Mouse (Mus musculus) layer of hippocampus, adult 8-10 months (tissue): Measurements from ENCODE around the gene Pitx3. TPM values are rescaled to one million over a fixed set of nuclear protein-coding genes. Genes with fewer than 3 reads are reported as not detected.
"Not testable (repeated sequence)": the region's sequence is repeated elsewhere in the genome, so short reads cannot be mapped to it uniquely, and the experiment has no call there.

Experiments
- DNase-seq, 2 experiments: peaks; one replicate each; pipeline ENCODE4 v3.0.0; 2022; ENCODE audit warnings: low spot score in 2 of 2
- total RNA-seq, 4 experiments: library from RNA; stranded (reverse); gene quantifications; 2 replicates each; pipeline ENCODE4 v1.2.4; 2022

Gene Pitx3
- not detected for total RNA-seq

GRCm38 (mm10) chr19:46147511-46148371, at the start of gene Pitx3:
Pitx3 (minus strand) TSS chr19:46148326.
- DNase-seq = no peak

GRCm38 (mm10) chr19:46187203-46187602, 39.1 kb upstream of the Pitx3 start:
- no peak for DNase-seq

- DNase-seq = peak; percentile 9 to 14
These were observed 38.5 kb upstream of the Pitx3 start for GRCm38 (mm10) chr19:46186611-46187010.

DNA sequence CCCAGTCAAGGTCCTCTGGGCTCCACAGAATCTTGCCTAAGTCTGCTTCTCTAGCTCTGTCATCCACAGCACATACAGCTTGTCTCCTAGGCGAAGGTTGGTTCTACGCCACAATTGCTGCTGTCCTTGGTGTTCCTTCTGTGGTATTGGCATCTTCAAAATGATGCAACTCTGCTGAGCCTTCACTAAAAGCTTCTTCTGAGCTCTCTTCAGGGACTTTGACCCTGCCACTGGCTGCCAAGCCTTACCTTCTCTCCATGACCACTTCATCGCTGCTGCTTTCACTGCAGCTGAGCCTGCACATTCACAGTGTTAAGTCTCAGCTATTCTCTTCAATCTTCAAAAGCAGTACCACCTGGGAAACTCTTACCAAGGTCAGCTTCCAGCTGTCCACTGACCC, 34.1 kb upstream of the Pitx3 start:
- no peak for DNase-seq

DNA sequence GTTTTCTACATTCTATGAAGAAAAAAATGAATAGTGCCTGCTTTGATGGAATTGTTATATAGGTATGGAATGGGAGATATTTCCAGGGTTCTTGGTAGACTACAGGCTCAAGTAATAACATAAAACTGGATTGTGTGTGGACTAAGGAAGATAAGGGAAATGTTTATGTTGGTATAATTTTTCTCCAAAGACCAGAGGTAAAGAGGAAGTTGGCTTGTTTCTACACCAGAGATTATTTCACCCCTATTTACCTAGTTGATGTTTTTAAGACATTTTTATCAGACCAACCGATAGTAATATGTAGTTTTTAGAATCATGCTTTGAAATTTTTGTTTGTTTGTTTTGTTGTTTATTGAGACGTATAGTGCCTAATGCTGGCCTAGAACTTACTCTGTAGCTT, 32.1 kb upstream of the Pitx3 start:
- DNase-seq = no peak

- no peak for DNase-seq
These were observed 28.9 kb upstream of the Pitx3 start for GRCm38 (mm10) chr19:46177046-46177445.

DNA sequence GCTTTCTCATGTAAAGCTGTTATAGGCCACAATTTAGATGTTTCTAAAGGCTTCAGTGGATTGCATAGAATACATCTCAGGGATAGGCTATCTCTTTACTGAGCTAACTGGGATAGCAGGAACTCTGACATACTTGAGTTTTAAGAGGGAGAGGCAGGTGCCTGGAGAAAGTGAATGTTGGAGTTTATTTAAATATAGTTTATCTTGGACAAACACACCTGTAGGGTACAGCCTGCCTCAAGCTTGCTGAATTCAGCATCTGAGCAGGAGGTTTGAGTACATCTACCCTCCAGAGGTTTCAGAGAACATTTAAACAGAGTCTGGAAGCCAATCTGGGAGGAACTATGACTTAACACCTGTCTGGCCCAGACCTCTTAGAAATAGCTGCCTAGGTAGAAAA, 27.0 kb upstream of the Pitx3 start:
- no peak for DNase-seq

DNA sequence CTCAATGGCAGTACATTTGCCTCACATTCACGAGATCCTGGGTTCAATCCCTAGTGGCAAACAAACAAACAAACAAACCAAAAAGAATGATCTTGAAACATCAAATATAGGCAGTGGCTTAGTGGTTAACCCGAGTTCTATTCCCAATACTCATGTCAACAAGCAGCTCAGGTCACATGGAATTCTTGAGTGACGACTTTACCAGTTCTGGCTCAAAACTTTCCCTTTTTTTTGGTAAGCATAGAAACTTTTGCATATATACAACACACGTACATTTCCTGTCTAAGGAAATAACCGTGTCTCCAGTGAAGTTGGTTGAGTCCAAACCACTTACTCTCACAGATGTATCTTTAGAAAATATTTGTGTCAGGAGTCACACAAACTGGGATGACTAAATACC, 24.4 kb upstream of the Pitx3 start:
- DNase-seq = no peak

- no peak for DNase-seq
These were observed 21.8 kb upstream of the Pitx3 start for GRCm38 (mm10) chr19:46169913-46170312.

DNA sequence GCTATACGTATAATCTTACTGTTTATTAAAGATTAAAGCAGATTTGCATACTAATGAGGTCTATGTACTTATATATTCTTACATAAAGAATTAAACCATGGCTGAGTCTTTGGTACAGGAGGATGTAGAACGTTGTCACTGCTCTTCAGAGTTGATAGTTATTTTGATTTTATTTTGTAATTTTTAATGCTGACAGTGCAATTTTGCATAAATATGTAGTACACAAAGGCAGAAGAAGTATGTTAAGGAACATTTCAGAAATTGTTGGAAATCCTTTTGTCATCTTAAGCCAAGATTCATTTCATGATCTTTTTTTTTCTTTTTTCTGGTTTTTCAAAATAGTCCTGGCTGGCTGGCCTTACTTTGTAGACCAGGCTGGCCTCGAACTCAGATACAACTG, 21.3 kb upstream of the Pitx3 start:
- DNase-seq = no peak

GRCm38 (mm10) chr19:46167169-46167568, 19.0 kb upstream of the Pitx3 start:
- DNase-seq = not testable (repeated sequence)

GRCm38 (mm10) chr19:46165950-46166349, 17.8 kb upstream of the Pitx3 start:
- no peak for DNase-seq

- DNase-seq = peak; percentile 97 to 99
These were observed 4.1 kb upstream of the Pitx3 start, which contains the start of gene Gbf1 for GRCm38 (mm10) chr19:46152127-46152803. Gbf1 (plus strand) TSS chr19:46152509.

GRCm38 (mm10) chr19:46149091-46149490, 965 bp upstream of the Pitx3 start:
- DNase-seq = no peak

DNA sequence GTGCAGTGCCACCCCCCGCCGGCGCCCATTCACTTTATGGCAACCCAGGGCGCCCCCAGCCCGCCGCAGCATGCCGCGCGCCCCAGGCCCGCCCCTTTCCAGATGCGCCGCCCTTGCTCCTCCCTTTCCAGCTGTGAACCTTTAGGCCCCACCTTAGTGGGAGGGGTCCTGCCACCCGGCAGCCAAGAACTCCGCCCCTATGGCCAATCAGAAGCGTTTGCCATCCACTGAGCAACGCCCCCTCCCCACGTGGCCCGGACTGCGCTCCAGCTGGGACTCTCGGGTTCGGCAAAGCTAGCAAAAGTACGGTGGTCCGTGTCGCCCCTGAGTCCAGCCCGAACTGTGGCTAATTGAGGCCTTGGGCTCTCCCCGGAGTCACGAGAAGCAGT, 240 bp upstream of the Pitx3 start:
- DNase-seq = no peak

DNA sequence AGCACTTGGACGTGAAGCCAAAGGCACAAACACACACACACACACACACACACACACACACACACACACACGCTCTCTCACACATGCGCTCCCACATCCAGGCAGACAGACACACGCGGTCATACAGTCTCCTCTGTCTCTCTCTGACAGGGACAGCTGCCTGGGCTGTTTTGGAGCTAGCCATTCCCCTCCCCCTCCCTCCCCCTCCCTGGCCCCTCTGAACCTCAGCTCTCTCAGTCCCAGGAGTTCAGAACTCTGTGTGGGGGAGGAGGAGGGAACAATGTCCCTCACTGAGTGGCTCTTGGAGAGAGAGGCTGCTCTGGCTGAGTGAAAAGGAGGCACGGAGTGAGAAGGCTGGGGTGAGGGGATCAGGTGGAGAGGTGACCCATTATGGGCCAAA, 7.0 kb downstream of the Pitx3 start:
- no peak for DNase-seq

DNA sequence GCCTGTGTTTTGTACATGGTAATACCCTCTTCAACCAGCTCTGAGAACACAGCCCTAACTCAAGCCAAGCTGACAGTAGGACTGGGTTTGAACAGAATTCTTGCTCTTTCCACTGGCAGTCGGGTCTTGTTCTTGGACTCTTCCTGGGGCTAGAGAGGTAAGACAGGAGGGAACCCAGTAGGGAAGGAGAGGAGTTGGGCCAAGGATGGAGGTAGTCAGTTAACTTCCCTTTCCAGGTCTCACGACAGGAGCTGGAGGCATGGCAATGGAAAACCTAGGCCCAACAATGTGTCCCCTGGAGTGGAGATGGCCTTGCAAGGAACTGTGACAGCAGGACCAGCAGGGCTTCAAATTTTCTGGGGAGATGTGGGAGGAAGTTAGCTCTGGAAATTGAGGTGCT, 7.8 kb downstream of the Pitx3 start:
- no peak for DNase-seq

DNA sequence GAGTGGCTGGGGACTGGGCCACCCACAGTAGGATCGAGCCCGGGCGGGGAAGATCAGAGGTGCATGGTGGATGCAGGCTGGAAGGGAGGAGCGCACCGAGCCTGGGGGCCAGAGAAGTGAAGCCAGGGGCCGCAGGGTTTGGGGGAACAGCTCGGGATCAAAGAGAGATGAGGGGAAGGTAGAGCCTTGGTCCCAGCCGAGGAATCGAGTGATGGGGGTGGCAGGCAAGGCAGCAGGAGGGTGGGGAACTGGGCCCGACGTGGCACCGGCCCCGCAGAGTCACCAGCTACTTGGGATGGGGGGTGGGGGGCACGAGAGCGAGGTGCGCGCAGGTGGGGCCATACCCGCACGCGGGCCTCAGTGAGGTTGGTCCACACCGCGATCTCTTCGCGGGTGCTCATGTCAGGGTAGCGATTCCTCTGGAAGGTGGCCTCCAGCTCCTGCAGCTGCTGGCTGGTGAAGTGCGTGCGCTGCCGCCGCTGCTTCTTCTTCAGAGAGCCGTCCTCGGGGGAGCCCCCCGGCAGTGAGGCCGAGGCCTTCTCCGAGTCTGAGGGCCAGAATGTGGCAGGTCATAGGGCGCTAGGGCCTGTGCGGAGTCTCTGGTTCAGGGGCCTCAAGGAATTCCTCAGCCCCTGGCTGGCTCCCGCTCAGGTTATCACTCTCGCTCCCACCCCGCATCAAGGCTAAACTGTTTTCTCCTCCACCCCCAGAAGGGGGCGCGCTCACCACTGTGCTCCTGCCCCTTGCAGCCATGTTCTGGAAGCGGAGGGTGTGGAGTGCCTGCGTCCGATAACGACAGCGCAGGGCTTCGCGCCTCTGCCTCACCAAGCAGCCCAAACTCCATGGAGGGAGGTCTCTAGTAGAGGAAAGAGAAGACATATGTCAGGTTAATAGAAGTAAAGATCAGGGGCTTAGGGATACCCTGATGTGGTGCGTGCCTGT, 11.2 kb downstream of the Pitx3 start:
- peak in 1 of 2 experiments; percentile 42 for DNase-seq

DNA sequence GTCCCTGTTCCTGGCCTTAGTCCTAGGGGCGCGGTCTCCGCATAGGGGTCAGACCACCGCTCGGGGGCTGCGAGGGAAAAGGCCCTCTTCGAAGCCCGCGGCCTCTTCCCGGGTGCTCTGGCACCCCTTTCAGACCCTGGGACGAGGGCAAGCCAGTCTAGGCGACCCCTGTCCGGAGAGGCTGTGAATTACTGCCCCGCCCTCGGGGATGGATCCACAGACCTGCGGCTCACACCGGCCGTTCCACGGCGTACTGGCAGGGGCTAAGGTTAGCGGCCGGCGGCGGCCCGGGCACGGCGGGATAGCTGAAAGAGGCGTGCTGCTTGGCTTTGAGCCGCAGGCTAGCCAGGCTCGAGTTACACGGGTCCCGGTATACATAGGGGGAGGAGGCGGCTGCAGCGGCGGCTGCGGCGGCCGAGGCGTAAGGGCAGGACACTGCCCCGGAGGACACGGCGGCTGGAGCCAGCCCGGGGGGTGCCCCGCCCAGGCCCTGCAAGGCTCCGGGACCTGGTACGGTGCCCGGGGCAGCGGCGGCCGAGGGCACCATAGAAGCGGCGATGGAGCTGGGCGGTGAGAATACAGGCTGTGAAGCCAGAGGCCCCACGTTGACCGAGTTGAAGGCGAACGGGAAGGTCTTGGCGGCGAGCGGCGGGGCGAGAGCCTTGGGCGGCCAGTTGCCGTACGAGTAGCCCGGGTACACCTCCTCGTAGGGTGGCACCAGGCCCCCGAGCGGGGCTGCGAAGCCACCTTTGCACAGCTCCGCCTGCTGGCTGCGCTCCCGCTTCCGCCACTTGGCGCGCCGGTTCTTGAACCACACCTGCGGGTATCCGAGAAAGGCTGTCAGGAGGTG, 12.1 kb downstream of the Pitx3 start:
- DNase-seq = no peak

DNA sequence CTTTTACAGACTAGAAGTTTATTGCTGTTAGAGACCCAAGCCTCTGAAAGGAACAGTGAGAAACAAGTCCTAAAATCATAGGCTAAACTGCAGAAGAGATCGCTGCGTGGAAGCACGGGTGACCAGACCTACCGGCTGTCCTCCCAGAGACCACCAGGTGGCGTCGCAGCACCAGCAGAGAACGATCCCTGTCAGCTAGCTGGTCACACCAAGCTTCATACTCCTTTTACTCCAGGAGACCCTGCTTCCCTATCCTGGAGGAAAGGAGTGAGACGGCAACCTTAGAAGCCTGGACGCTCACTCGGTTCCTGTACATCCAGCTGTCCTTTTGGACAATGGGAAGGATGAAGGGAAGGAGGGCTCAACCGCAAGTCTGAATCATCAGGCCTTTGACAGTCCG, 12.8 kb downstream of the Pitx3 start:
- DNase-seq = peak; percentile 74 to 93

DNA sequence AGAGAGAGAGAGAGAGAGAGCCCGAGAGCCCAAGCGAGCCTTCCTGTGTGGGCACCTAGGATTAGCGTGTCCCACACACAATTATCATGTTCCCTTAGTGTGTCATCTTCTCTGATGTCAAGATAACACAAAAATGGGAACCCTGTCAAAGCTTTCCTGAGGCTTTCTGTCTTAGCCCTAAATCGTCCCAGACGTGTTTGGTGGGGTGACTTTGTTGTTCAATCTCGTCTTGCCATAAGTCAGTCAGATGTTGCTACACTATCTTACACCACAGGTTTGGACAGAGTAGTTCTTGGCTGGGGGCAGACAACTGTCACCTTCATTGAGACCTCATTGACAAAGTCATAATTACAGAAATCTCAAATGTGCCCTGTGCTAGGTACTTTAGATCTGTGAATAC, 15.5 kb downstream of the Pitx3 start:
- DNase-seq = no peak
